Mouse (Mus musculus): ENCODE measurements around the gene Il19. TPM values are rescaled to one million over a fixed set of nuclear protein-coding genes. Genes with fewer than 3 reads are reported as not detected.

The Il19 gene
- total and polyA plus RNA-seq, 2 experiments from 2014 or later = not detected

DNA sequence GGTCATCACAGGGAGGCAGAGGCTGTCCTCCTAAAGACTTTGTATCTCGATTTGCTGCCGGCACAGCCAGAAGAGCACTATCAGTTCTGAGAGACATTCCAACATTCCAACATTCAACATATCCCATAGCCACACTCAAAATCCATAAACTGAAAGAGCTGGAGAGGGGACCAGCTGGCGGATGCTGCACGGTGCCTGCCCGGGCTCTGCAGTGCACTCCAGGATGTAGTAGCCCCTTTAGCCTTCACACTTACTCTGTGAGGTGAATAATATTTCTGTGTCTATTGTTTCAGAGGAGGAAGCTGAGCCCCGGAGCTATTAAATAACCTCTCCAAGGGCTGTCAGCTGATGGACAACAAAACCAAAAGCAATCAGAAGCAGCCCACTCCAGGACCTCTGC lies 7.0 kb upstream of the Il19 start:
- 72% methylated on average over 6 of the region's 6 CpGs for WGBS

GRCm38 (mm10) chr1:130941801-130942200 lies 1.9 kb upstream of the Il19 start:
- H3K9ac ChIP-seq = no peak overlapping the region
- H3K27me3 ChIP-seq (ENCODE audit: insufficient read depth, low read length) = no peaks in the 10 kb centered on the region
- TF ChIP-seq CTCF (IDR thresholded peaks at IDR 0.05; ENCODE audit: low read depth) = no peak
- no peak overlapping the region for H3K4me3 ChIP-seq (ENCODE audit: low read depth, low read length)
- H3K9me3 ChIP-seq (ENCODE audit: low read length) = no peaks in the 10 kb centered on the region
- DNase-seq (no peak), ATAC-seq (no peak)
- H3K27ac ChIP-seq (ENCODE audit: low read depth, low read length) = no peak overlapping the region
- H3K36me3 ChIP-seq (ENCODE audit: insufficient read depth) = no peaks in the 10 kb centered on the region
- no peak overlapping the region for H3K4me2 ChIP-seq (ENCODE audit: low read depth)
- H3K4me1 ChIP-seq (ENCODE audit: insufficient read depth) = no peaks in the 10 kb centered on the region
- WGBS = 65% methylated on average over 3 of the region's 3 CpGs

More for the DNA sequence above, 7.0 kb upstream of the Il19 start:
- Histone ChIP-seq H3K27me3 (ENCODE audit: insufficient read depth, low read length) (no peaks in the 10 kb centered on the region), H3K9me3 (ENCODE audit: low read length) (no peaks in the 10 kb centered on the region), H3K4me1 (ENCODE audit: insufficient read depth) (no peaks in the 10 kb centered on the region), H3K9ac (no peak overlapping the region), H3K4me2 (ENCODE audit: low read depth) (no peak overlapping the region), H3K4me3 (ENCODE audit: low read depth, low read length) (no peak overlapping the region), H3K27ac (ENCODE audit: low read depth, low read length) (no peak overlapping the region), H3K36me3 (ENCODE audit: insufficient read depth) (no peaks in the 10 kb centered on the region)
- TF ChIP-seq CTCF (IDR thresholded peaks at IDR 0.05; ENCODE audit: low read depth) = no peak
- DNase-seq (no peak), ATAC-seq (no peak)

- DNase-seq = peak; percentile 14
- Histone ChIP-seq H3K36me3 (ENCODE audit: insufficient read depth) (no peaks in the 10 kb centered on the region), H3K9ac (no peak overlapping the region), H3K4me3 (ENCODE audit: low read depth, low read length) (no peak overlapping the region), H3K4me2 (ENCODE audit: low read depth) (no peak overlapping the region), H3K27ac (ENCODE audit: low read depth, low read length) (no peak overlapping the region), H3K9me3 (ENCODE audit: low read length) (no peaks in the 10 kb centered on the region), H3K27me3 (ENCODE audit: insufficient read depth, low read length) (no peaks in the 10 kb centered on the region), H3K4me1 (ENCODE audit: insufficient read depth) (no peaks in the 10 kb centered on the region)
- no peak for TF ChIP-seq CTCF (IDR thresholded peaks at IDR 0.05; ENCODE audit: low read depth)
- ATAC-seq = no peak
- 39% methylated on average over 7 of the region's 7 CpGs for WGBS
Measured at GRCm38 (mm10) chr1:130938192-130938591, 1.7 kb downstream of the Il19 start.

- Histone ChIP-seq H3K9me3 (ENCODE audit: low read length) (no peaks in the 10 kb centered on the region), H3K9ac (no peak overlapping the region), H3K27ac (ENCODE audit: low read depth, low read length) (no peak overlapping the region), H3K36me3 (ENCODE audit: insufficient read depth) (no peaks in the 10 kb centered on the region), H3K4me1 (ENCODE audit: insufficient read depth) (no peaks in the 10 kb centered on the region), H3K4me3 (ENCODE audit: low read depth, low read length) (no peak overlapping the region), H3K27me3 (ENCODE audit: insufficient read depth, low read length) (no peaks in the 10 kb centered on the region), H3K4me2 (ENCODE audit: low read depth) (no peak overlapping the region)
- WGBS = 92% methylated on average over 4 of the region's 4 CpGs
- DNase-seq (no peak), ATAC-seq (no peak)
- no peak for TF ChIP-seq CTCF (IDR thresholded peaks at IDR 0.05; ENCODE audit: low read depth)
Measured at GRCm38 (mm10) chr1:130937170-130937569, 2.7 kb downstream of the Il19 start.

- H3K4me3 ChIP-seq (ENCODE audit: low read depth, low read length) = no peak overlapping the region
- no peak overlapping the region for H3K4me2 ChIP-seq (ENCODE audit: low read depth)
- DNase-seq = no peak
- no peak for ATAC-seq
- no peaks in the 10 kb centered on the region for H3K9me3 ChIP-seq (ENCODE audit: low read length)
- TF ChIP-seq CTCF (IDR thresholded peaks at IDR 0.05; ENCODE audit: low read depth) = no peak
- no peak overlapping the region for H3K27ac ChIP-seq (ENCODE audit: low read depth, low read length)
- WGBS = 73% methylated on average over 6 of the region's 6 CpGs
- H3K27me3 ChIP-seq (ENCODE audit: insufficient read depth, low read length) = no peaks in the 10 kb centered on the region
- no peak overlapping the region for H3K9ac ChIP-seq
- no peaks in the 10 kb centered on the region for H3K4me1 ChIP-seq (ENCODE audit: insufficient read depth)
- no peaks in the 10 kb centered on the region for H3K36me3 ChIP-seq (ENCODE audit: insufficient read depth)
Measured at GRCm38 (mm10) chr1:130936351-130936750, 3.6 kb downstream of the Il19 start.

- no peak for ATAC-seq
- Histone ChIP-seq H3K9ac (no peak overlapping the region), H3K4me2 (ENCODE audit: low read depth) (no peak overlapping the region), H3K4me1 (ENCODE audit: insufficient read depth) (no peaks in the 10 kb centered on the region), H3K36me3 (ENCODE audit: insufficient read depth) (no peaks in the 10 kb centered on the region), H3K4me3 (ENCODE audit: low read depth, low read length) (no peak overlapping the region), H3K27ac (ENCODE audit: low read depth, low read length) (no peak overlapping the region), H3K27me3 (ENCODE audit: insufficient read depth, low read length) (no peaks in the 10 kb centered on the region), H3K9me3 (ENCODE audit: low read length) (no peaks in the 10 kb centered on the region)
- TF ChIP-seq CTCF (IDR thresholded peaks at IDR 0.05; ENCODE audit: low read depth) = no peak
- DNase-seq = no peak
Measured at GRCm38 (mm10) chr1:130926484-130926883, 13.4 kb downstream of the Il19 start.

GRCm38 (mm10) chr1:130918323-130918980 lies 21.5 kb downstream of the Il19 start:
- Histone ChIP-seq H3K27ac (ENCODE audit: low read depth, low read length) (no peak overlapping the region), H3K9me3 (ENCODE audit: low read length) (no peaks in the 10 kb centered on the region), H3K4me3 (ENCODE audit: low read depth, low read length) (no peak overlapping the region), H3K4me2 (ENCODE audit: low read depth) (no peak overlapping the region), H3K36me3 (ENCODE audit: insufficient read depth) (no peaks in the 10 kb centered on the region), H3K9ac (no peak overlapping the region), H3K4me1 (ENCODE audit: insufficient read depth) (no peaks in the 10 kb centered on the region), H3K27me3 (ENCODE audit: insufficient read depth, low read length) (no peaks in the 10 kb centered on the region)
- no peak for DNase-seq
- 33% methylated on average over 1 of the region's 1 CpGs for WGBS
- no peak for TF ChIP-seq CTCF (IDR thresholded peaks at IDR 0.05; ENCODE audit: low read depth)
- no peak for ATAC-seq

All from forebrain, postnatal 0 days (tissue).